Mouse (Mus musculus): ENCODE measurements around the gene Gm38392. TPM values are rescaled to one million over a fixed set of nuclear protein-coding genes. Genes with fewer than 3 reads are reported as not detected.

The Gm38392 gene
- polyA plus RNA-seq, 1 experiment, result not detected

DNA sequence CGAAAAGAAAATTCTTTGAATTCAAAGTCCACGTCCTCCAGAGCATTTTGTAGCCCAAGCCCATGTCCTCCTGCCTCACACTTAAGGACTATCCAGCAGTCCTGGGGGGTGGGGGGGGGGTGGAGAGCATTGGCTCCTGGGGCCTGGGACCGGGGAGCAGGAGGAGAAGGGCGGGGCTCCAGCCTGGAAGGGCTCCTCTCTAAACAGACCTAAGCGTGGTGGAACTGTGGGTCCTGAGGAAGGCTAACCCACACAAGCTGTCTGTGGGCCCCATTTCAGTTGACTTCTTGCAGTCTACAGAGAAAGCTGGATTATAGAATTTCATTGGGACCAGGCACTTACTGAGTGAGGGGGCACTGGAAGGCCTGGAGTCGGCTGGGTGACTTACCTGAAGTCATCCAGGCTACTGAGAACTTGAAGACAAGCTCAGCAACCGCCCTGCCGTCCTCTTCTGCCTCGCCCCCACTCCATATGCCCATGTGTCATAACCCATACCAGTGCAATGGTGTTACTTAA is 88.4 kb downstream of the Gm38392 start:
- TF ChIP-seq POLR2A (IDR thresholded peaks at IDR 0.05; ENCODE audit: borderline replicate concordance, insufficient read depth, low read length) (no peak), CTCF (IDR thresholded peaks at IDR 0.05; ENCODE audit: borderline replicate concordance, insufficient read depth, low read depth, low read length) (no peak)
- H3K4me3 ChIP-seq (replicated peaks; ENCODE audit: insufficient read depth, low read depth, low read length), result no peak overlapping the region
- H3K4me1 ChIP-seq (ENCODE audit: control insufficient read depth, insufficient read depth, low read length), result peaks cover 16% of the 10 kb centered on the region
- 70% methylated on average over 9 of the region's 9 CpGs for WGBS
- no peak overlapping the region for H3K27ac ChIP-seq (ENCODE audit: insufficient read depth, low read length)
- no peak for DNase-seq
- no peaks in the 10 kb centered on the region for H3K27me3 ChIP-seq (ENCODE audit: control insufficient read depth, insufficient read depth, low read length)

DNA sequence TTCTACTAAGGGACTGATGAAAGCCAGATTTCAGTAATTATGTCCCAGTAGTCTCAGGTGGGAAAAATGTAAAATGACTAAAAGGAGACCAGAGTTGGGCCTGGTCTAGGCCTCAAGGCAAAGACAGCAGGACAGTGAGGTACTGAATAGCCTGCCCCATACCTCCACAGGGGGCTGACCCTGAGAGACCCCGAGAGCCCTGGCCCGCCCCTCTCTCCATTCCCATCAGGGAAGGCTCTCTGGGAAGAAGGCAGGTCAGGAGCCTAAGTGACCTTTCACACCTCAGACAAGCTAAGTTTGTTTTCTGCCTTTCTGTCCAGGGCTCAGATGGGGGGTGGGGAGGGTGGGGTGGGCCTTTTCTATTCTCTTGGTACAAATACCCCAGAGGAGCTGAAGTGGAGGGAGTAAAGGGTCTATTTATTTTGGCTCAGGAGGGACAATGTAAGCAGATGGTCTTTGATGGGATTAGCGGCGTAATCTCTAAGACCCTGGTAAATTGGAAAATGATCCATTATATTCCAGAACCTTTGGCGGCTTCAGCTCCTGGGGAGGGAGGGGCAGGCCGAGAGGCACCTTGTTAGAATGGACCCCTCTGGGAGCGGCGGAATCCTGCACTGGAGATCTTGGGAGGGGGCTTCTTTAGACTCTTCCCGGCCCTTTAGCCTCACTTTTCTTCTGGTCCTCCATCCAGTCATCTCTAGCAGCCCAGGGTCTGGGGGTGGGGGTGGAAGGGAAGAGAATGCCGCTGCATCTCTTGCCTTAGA is 89.1 kb downstream of the Gm38392 start:
- 81% methylated on average over 10 of the region's 10 CpGs for WGBS
- TF ChIP-seq CTCF (IDR thresholded peaks at IDR 0.05; ENCODE audit: borderline replicate concordance, insufficient read depth, low read depth, low read length) (no peak), POLR2A (IDR thresholded peaks at IDR 0.05; ENCODE audit: borderline replicate concordance, insufficient read depth, low read length) (no peak)
- H3K27ac ChIP-seq (ENCODE audit: insufficient read depth, low read length), result no peak overlapping the region

More for the DNA sequence above, 89.1 kb downstream of the Gm38392 start:
- peaks cover 12% of the 10 kb centered on the region for H3K4me1 ChIP-seq (ENCODE audit: control insufficient read depth, insufficient read depth, low read length)
- no peak overlapping the region for H3K4me3 ChIP-seq (replicated peaks; ENCODE audit: insufficient read depth, low read depth, low read length)
- no peaks in the 10 kb centered on the region for H3K27me3 ChIP-seq (ENCODE audit: control insufficient read depth, insufficient read depth, low read length)
- no peak for DNase-seq

Other genes starting within 250 kb of the Gm38392 start
- 11.4 and 14.4 TPM in 2 replicates for gene Gpatch4, start 244.1 kb downstream of the Gm38392 start, polyA plus RNA-seq (2012; rRNA removed)
- gene Naxe, start 228.7 kb downstream of the Gm38392 start, polyA plus RNA-seq (2012; rRNA removed), result 118 and 120 TPM in 2 replicates
- not detected in 2 replicates for gene Ttc24, start 208.9 kb downstream of the Gm38392 start, polyA plus RNA-seq (2012; rRNA removed)
- 0.11 and 0.14 TPM in 2 replicates for gene Iqgap3, start 205.2 kb downstream of the Gm38392 start, polyA plus RNA-seq (2012; rRNA removed)
- gene Mef2d, start 144.8 kb downstream of the Gm38392 start, polyA plus RNA-seq (2012; rRNA removed), result 102 and 116 TPM in 2 replicates
- gene Rhbg, start 32.5 kb downstream of the Gm38392 start, polyA plus RNA-seq (2012; rRNA removed), result 0.08 and 0.17 TPM in 2 replicates
- gene Tsacc, start 9.8 kb upstream of the Gm38392 start, polyA plus RNA-seq (2012; rRNA removed), result 4.0 and 4.2 TPM in 2 replicates
- gene Cct3, start 9.9 kb upstream of the Gm38392 start, polyA plus RNA-seq (2012; rRNA removed), result 189 and 197 TPM in 2 replicates
- gene Glmp, start 37.8 kb upstream of the Gm38392 start, polyA plus RNA-seq (2012; rRNA removed), result 109 and 110 TPM in 2 replicates
- 0.81 and 1.3 TPM in 2 replicates for gene Tmem79, start 48.9 kb upstream of the Gm38392 start, polyA plus RNA-seq (2012; rRNA removed)
- gene Smg5, start 49.0 kb upstream of the Gm38392 start, polyA plus RNA-seq (2012; rRNA removed), result 103 and 115 TPM in 2 replicates
- 74.2 and 81.5 TPM in 2 replicates for gene Paqr6, start 77.4 kb upstream of the Gm38392 start, polyA plus RNA-seq (2012; rRNA removed)
- 0.41 and 0.65 TPM in 2 replicates for gene Bglap3, start 85.5 kb upstream of the Gm38392 start, polyA plus RNA-seq (2012; rRNA removed)
- 2.1 TPM in 1 of 2 replicates, not detected in the other for gene Bglap2, start 91.5 kb upstream of the Gm38392 start, polyA plus RNA-seq (2012; rRNA removed)
- 0.57 TPM in 1 of 2 replicates, not detected in the other for gene Bglap, start 97.3 kb upstream of the Gm38392 start, polyA plus RNA-seq (2012; rRNA removed)
- gene Pmf1, start 123.1 kb upstream of the Gm38392 start, polyA plus RNA-seq (2012; rRNA removed), result 13.8 and 14.5 TPM in 2 replicates
- gene Slc25a44, start 137.9 kb upstream of the Gm38392 start, polyA plus RNA-seq (2012; rRNA removed), result 57.6 and 61.2 TPM in 2 replicates
- gene Sema4a, start 174.0 kb upstream of the Gm38392 start, polyA plus RNA-seq (2012; rRNA removed), result 31.6 and 31.8 TPM in 2 replicates
- 51.4 and 57.1 TPM in 2 replicates for gene Lmna, start 222.7 kb upstream of the Gm38392 start, polyA plus RNA-seq (2012; rRNA removed)
- gene Mex3a, start 245.2 kb upstream of the Gm38392 start, polyA plus RNA-seq (2012; rRNA removed), result 1.2 and 1.3 TPM in 2 replicates

All from cerebellum, adult 2 months (tissue).